ENCODE assay signal across 8 mouse cellular contexts in genomic region chr13:24832811-24833155, GRCm38 (mm10). TPM values are rescaled to one million over a fixed set of nuclear protein-coding genes. Genes with fewer than 3 reads are reported as not detected.
DNase-seq lines count a peak whose midpoint lies in the region; ATAC-seq and TF ChIP-seq lines count a peak whose summit lies in the region.

No protein-coding gene starts in this region.

- peaks cover 14% of the 10 kb centered on the region for H3K4me1 ChIP-seq in heart, embryonic 11.5 days (ENCODE audit: control insufficient read depth, insufficient read depth, low read length)
- H3K4me1 ChIP-seq in ES-Bruce4 (ENCODE audit: control insufficient read depth, insufficient read depth, low read length) = peaks cover 2% of the 10 kb centered on the region
- H3K4me1 ChIP-seq in forebrain, postnatal 0 days (ENCODE audit: insufficient read depth) = peaks cover 21% of the 10 kb centered on the region; the same call in 1 of the 2 replicates
- peaks cover 11% of the 10 kb centered on the region for H3K4me1 ChIP-seq in liver, embryonic 16.5 days (ENCODE audit: control insufficient read depth, low read depth, low read length)

- peak overlapping the region; percentile 89 for H3K9ac ChIP-seq in heart, embryonic 11.5 days (ENCODE audit: low read depth, low read length)
- peak overlapping the region; percentile 74 for H3K9ac ChIP-seq in ES-Bruce4 (ENCODE audit: low read depth, poor library complexity, severe bottlenecking)
- H3K9ac ChIP-seq in forebrain, postnatal 0 days = peak overlapping the region; percentile 90; the same call in 1 of the 2 replicates
- peak overlapping the region; percentile 98 for H3K9ac ChIP-seq in liver, embryonic 16.5 days (ENCODE audit: low read depth, low read length)

- H3K36me3 ChIP-seq in heart, embryonic 11.5 days (ENCODE audit: control insufficient read depth, insufficient read depth, low read length) = peaks cover 5% of the 10 kb centered on the region; the same call in 1 of the 2 replicates
- H3K36me3 ChIP-seq in ES-Bruce4 (ENCODE audit: control insufficient read depth, insufficient read depth, low read length, poor library complexity, severe bottlenecking) = peaks cover 8% of the 10 kb centered on the region
- no peaks in the 10 kb centered on the region; the same call in 1 of the 2 replicates for H3K36me3 ChIP-seq in forebrain, postnatal 0 days (ENCODE audit: insufficient read depth)
- peaks cover 8% of the 10 kb centered on the region; the same call in 1 of the 2 replicates for H3K36me3 ChIP-seq in liver, embryonic 16.5 days (ENCODE audit: control insufficient read depth, insufficient read depth)

- no peak overlapping the region for H3K27ac ChIP-seq in heart, embryonic 11.5 days (ENCODE audit: low read depth, low read length)
- no peak overlapping the region for H3K27ac ChIP-seq in ES-Bruce4 (ENCODE audit: insufficient read depth, low read length)
- H3K27ac ChIP-seq in forebrain, postnatal 0 days (ENCODE audit: low read depth, low read length) = no peak overlapping the region
- H3K27ac ChIP-seq in liver, embryonic 16.5 days (ENCODE audit: low read length) = peak overlapping the region; percentile 12; the same call in 1 of the 2 replicates

- no peak for DNase-seq in heart, adult 8-10 months (ENCODE audit: low spot score)
- DNase-seq in forebrain, postnatal 0 days = no peak
- no peak for DNase-seq in left cerebral cortex, postnatal 36 days (ENCODE audit: low spot score in 2 of 2)
- no peak for DNase-seq in adrenal gland, adult 18-20 months (ENCODE audit: low spot score in 2 of 2)
- no peak for DNase-seq in adrenal gland, adult (ENCODE audit: inconsistent age in 2 of 2, low spot score in 1 of 2)

- no peaks in the 10 kb centered on the region for H3K27me3 ChIP-seq in heart, embryonic 11.5 days (ENCODE audit: control insufficient read depth, insufficient read depth, low read length)
- no peaks in the 10 kb centered on the region for H3K27me3 ChIP-seq in ES-Bruce4 (ENCODE audit: control insufficient read depth, insufficient read depth, low read length, poor library complexity, severe bottlenecking)
- H3K27me3 ChIP-seq in forebrain, postnatal 0 days (ENCODE audit: insufficient read depth, low read length) = no peaks in the 10 kb centered on the region
- no peaks in the 10 kb centered on the region for H3K27me3 ChIP-seq in liver, embryonic 16.5 days (ENCODE audit: control insufficient read depth, insufficient read depth, low read depth, low read length)

- H3K4me2 ChIP-seq in heart, embryonic 11.5 days = peak overlapping the region; percentile 89
- peak overlapping the region; percentile 83 for H3K4me2 ChIP-seq in forebrain, postnatal 0 days (ENCODE audit: low read depth)
- H3K4me2 ChIP-seq in liver, embryonic 16.5 days (ENCODE audit: low read depth, low read length) = peak overlapping the region; percentile 68

- no peak for TF ChIP-seq EP300 in ES-Bruce4 (IDR thresholded peaks at IDR 0.05; ENCODE audit: insufficient read depth, low read depth, low read length)

- peak overlapping the region; percentile 91 for H3K4me3 ChIP-seq in heart, embryonic 11.5 days (ENCODE audit: low read depth, low read length)
- H3K4me3 ChIP-seq in ES-Bruce4 (ENCODE audit: low read depth, low read length) = peak overlapping the region; percentile 97
- H3K4me3 ChIP-seq in forebrain, postnatal 0 days (ENCODE audit: low read depth, low read length) = peak overlapping the region; percentile 64
- H3K4me3 ChIP-seq in liver, embryonic 16.5 days (ENCODE audit: low read depth, low read length) = peak overlapping the region; percentile 79

- intact Hi-C loops in left cerebral cortex, postnatal 36 days (cut with DNase I) = no loop called here

- TF ChIP-seq CTCF in ES-Bruce4 (IDR thresholded peaks at IDR 0.05; ENCODE audit: low read depth, low read length) = no peak
- TF ChIP-seq CTCF in forebrain, postnatal 0 days (IDR thresholded peaks at IDR 0.05; ENCODE audit: low read depth) = no peak

- WGBS in heart, embryonic 11.5 days (ENCODE audit: insufficient replicate concordance) = 67% methylated on average over 2 of the region's 2 CpGs
- WGBS in forebrain, postnatal 0 days = 46% methylated on average over 2 of the region's 2 CpGs
- WGBS in liver, embryonic 16.5 days (ENCODE audit: insufficient replicate concordance) = 32% methylated on average over 2 of the region's 2 CpGs

- no peak for TF ChIP-seq POLR2A in ES-Bruce4 (IDR thresholded peaks at IDR 0.05; ENCODE audit: insufficient read depth, low read length)

- ATAC-seq in heart, embryonic 11.5 days (replicated peaks; ENCODE audit: insufficient number of reproducible peaks, low FRiP score, low TSS enrichment) = no peak
- no peak for ATAC-seq in forebrain, postnatal 0 days
- ATAC-seq in liver, embryonic 16.5 days (ENCODE audit: low read depth) = no peak

- H3K9me3 ChIP-seq in heart, embryonic 11.5 days (replicated peaks; ENCODE audit: control insufficient read depth, low read length) = no peaks in the 10 kb centered on the region
- H3K9me3 ChIP-seq in ES-Bruce4 (replicated peaks; ENCODE audit: control insufficient read depth, insufficient read depth, low read length, poor library complexity, severe bottlenecking) = no peaks in the 10 kb centered on the region
- no peaks in the 10 kb centered on the region for H3K9me3 ChIP-seq in forebrain, postnatal 0 days (ENCODE audit: low read length)
- no peaks in the 10 kb centered on the region for H3K9me3 ChIP-seq in liver, embryonic 16.5 days (replicated peaks; ENCODE audit: control insufficient read depth, low read length)

RNA-seq across cellular contexts. Expression of gene Tdp2, which starts 1.3 kb away (rescaled TPM):
- 40.8 and 44.9 TPM in 2 replicates for polyA plus RNA-seq in heart, embryonic 11.5 days (2014; fragmentation: Nextera tagmentation; extraction: Ambion mirVana)
- 10 to 100 TPM; 11.3 to 14.2 (median 13.3) TPM for total RNA-seq in heart, adult 8-10 months (2022)
- polyA plus RNA-seq in ES-Bruce4 (2011; ENCODE audit: insufficient read depth, insufficient read length, low read depth, missing spikeins) = 88.3 and 95.8 TPM in 2 replicates
- 39.2 and 45.4 TPM in 2 replicates for total RNA-seq in forebrain, postnatal 0 days (2014; rRNA removed)
- 31.4 and 31.7 TPM in 2 replicates for polyA plus RNA-seq in forebrain, postnatal 0 days (2015; fragmentation: Nextera tagmentation; extraction: Ambion mirVana)
- polyA plus RNA-seq in liver, embryonic 16.5 days (2015; fragmentation: Nextera tagmentation; extraction: Ambion mirVana) = 19.6 and 22.3 TPM in 2 replicates
- total RNA-seq in left cerebral cortex, postnatal 36 days (2021) = 10 to 100 TPM; 19.0 to 21.6 TPM
- total RNA-seq in adrenal gland, adult 18-20 months (2021) = 10 to 100 TPM; 15.8 to 19.8 TPM

RNA-seq across cellular contexts. Expression of gene Acot13, which starts 1.4 kb away (rescaled TPM):
- polyA plus RNA-seq in heart, embryonic 11.5 days (2014; fragmentation: Nextera tagmentation; extraction: Ambion mirVana) = 196 and 201 TPM in 2 replicates
- total RNA-seq in heart, adult 8-10 months (2022) = 100 to 1,000 TPM; 404 to 453 (median 416) TPM
- 90.7 and 93.1 TPM in 2 replicates for polyA plus RNA-seq in ES-Bruce4 (2011; ENCODE audit: insufficient read depth, insufficient read length, low read depth, missing spikeins)
- total RNA-seq in forebrain, postnatal 0 days (2014; rRNA removed) = 25.0 and 29.1 TPM in 2 replicates
- polyA plus RNA-seq in forebrain, postnatal 0 days (2015; fragmentation: Nextera tagmentation; extraction: Ambion mirVana) = 74.2 and 79.4 TPM in 2 replicates
- polyA plus RNA-seq in liver, embryonic 16.5 days (2015; fragmentation: Nextera tagmentation; extraction: Ambion mirVana) = 56.0 and 56.9 TPM in 2 replicates
- total RNA-seq in left cerebral cortex, postnatal 36 days (2021) = 10 to 100 TPM; 81.0 to 89.7 TPM
- total RNA-seq in adrenal gland, adult 18-20 months (2021) = 10 to 100 TPM; 67.1 to 80.5 TPM

RNA-seq across cellular contexts. Expression of gene D130043K22Rik, which starts 12.2 kb away (rescaled TPM):
- not detected in 2 replicates for polyA plus RNA-seq in heart, embryonic 11.5 days (2014; fragmentation: Nextera tagmentation; extraction: Ambion mirVana)
- total RNA-seq in heart, adult 8-10 months (2022) = not detected
- not detected in 2 replicates for polyA plus RNA-seq in ES-Bruce4 (2011; ENCODE audit: insufficient read depth, insufficient read length, low read depth, missing spikeins)
- 10.2 and 13.1 TPM in 2 replicates for total RNA-seq in forebrain, postnatal 0 days (2014; rRNA removed)
- 3.0 and 5.6 TPM in 2 replicates for polyA plus RNA-seq in forebrain, postnatal 0 days (2015; fragmentation: Nextera tagmentation; extraction: Ambion mirVana)
- polyA plus RNA-seq in liver, embryonic 16.5 days (2015; fragmentation: Nextera tagmentation; extraction: Ambion mirVana) = 0.12 and 0.27 TPM in 2 replicates
- 10 to 100 TPM; 29.8 to 33.6 TPM for total RNA-seq in left cerebral cortex, postnatal 36 days (2021)
- total RNA-seq in adrenal gland, adult 18-20 months (2021) = under 1 TPM; 0.51 to 0.66 TPM

RNA-seq across cellular contexts. Expression of gene BC005537, which starts 31.3 kb away (rescaled TPM):
- polyA plus RNA-seq in heart, embryonic 11.5 days (2014; fragmentation: Nextera tagmentation; extraction: Ambion mirVana) = 11.1 and 19.2 TPM in 2 replicates
- 100 to 1,000 TPM; 108 to 118 (median 112) TPM for total RNA-seq in heart, adult 8-10 months (2022)
- polyA plus RNA-seq in ES-Bruce4 (2011; ENCODE audit: insufficient read depth, insufficient read length, low read depth, missing spikeins) = 78.9 and 92.7 TPM in 2 replicates
- total RNA-seq in forebrain, postnatal 0 days (2014; rRNA removed) = 64.2 and 68.4 TPM in 2 replicates
- polyA plus RNA-seq in forebrain, postnatal 0 days (2015; fragmentation: Nextera tagmentation; extraction: Ambion mirVana) = 16.1 and 16.9 TPM in 2 replicates
- 7.6 and 8.9 TPM in 2 replicates for polyA plus RNA-seq in liver, embryonic 16.5 days (2015; fragmentation: Nextera tagmentation; extraction: Ambion mirVana)
- 100 to 1,000 TPM; 156 to 161 TPM for total RNA-seq in left cerebral cortex, postnatal 36 days (2021)
- 100 to 1,000 TPM; 173 to 246 TPM for total RNA-seq in adrenal gland, adult 18-20 months (2021)

Comparison
In these comparisons a context has a peak if more than half of its experiments do, and no peak if none do; other contexts are left out.
1. RNA of gene Acot13, which starts 1.4 kb away (total RNA-seq): 404 to 453 TPM in heart, adult 8-10 months; 81.0 to 89.7 TPM in left cerebral cortex, postnatal 36 days, 67.1 to 80.5 TPM in adrenal gland, adult 18-20 months and 25.0 to 29.1 TPM in forebrain, postnatal 0 days; every median in the first group is over 4 times any median in the second.
2. Peak in every context shown above with its lines, with median percentiles within 50 percentile points of each other: H3K4me2 ChIP-seq, H3K4me3 ChIP-seq and H3K9ac ChIP-seq.